Mouse (Mus musculus): ENCODE measurements around the gene Emilin1.

Gene Emilin1

GRCm38 (mm10) chr5:30925217-30925616 lies 12.0 kb downstream of the Emilin1 start:
- DNase-seq (ENCODE audit: low read depth, low spot score): no peak

GRCm38 (mm10) chr5:30926073-30926472 lies 12.9 kb downstream of the Emilin1 start:
- DNase-seq (ENCODE audit: low read depth, low spot score): no peak

- DNase-seq (ENCODE audit: low read depth, low spot score): no peak
These were observed 14.8 kb downstream of the Emilin1 start for GRCm38 (mm10) chr5:30927945-30928529.

- peak; percentile 60 for DNase-seq (ENCODE audit: low read depth, low spot score)
These were observed 16.9 kb downstream of the Emilin1 start for GRCm38 (mm10) chr5:30930121-30930520.

- DNase-seq (ENCODE audit: low read depth, low spot score): no peak
These were observed 17.6 kb downstream of the Emilin1 start for GRCm38 (mm10) chr5:30930846-30931245.

GRCm38 (mm10) chr5:30931378-30931777 lies 18.2 kb downstream of the Emilin1 start:
- no peak for DNase-seq (ENCODE audit: low read depth, low spot score)

GRCm38 (mm10) chr5:30933705-30934104 lies 20.5 kb downstream of the Emilin1 start:
- no peak for DNase-seq (ENCODE audit: low read depth, low spot score)

- no peak for DNase-seq (ENCODE audit: low read depth, low spot score)
These were observed 21.7 kb downstream of the Emilin1 start for GRCm38 (mm10) chr5:30934725-30935461.

GRCm38 (mm10) chr5:30943004-30943403 lies 29.8 kb downstream of the Emilin1 start:
- no peak for DNase-seq (ENCODE audit: low read depth, low spot score)

- no peak for DNase-seq (ENCODE audit: low read depth, low spot score)
These were observed 31.1 kb downstream of the Emilin1 start for GRCm38 (mm10) chr5:30944344-30944743.

GRCm38 (mm10) chr5:30944956-30945781 lies 32.0 kb downstream of the Emilin1 start, which contains the start of gene Cgref1:
Cgref1 (minus strand) TSS chr5:30945591.
- DNase-seq (ENCODE audit: low read depth, low spot score): peak; percentile 42

GRCm38 (mm10) chr5:30948620-30949019 lies 35.4 kb downstream of the Emilin1 start:
- no peak for DNase-seq (ENCODE audit: low read depth, low spot score)

GRCm38 (mm10) chr5:30949654-30950326 lies 36.6 kb downstream of the Emilin1 start:
- DNase-seq (ENCODE audit: low read depth, low spot score): peak; percentile 90

GRCm38 (mm10) chr5:30950451-30950850 lies 37.2 kb downstream of the Emilin1 start:
- no peak for DNase-seq (ENCODE audit: low read depth, low spot score)

- DNase-seq (ENCODE audit: low read depth, low spot score): no peak
These were observed 37.7 kb downstream of the Emilin1 start for GRCm38 (mm10) chr5:30950922-30951321.

- DNase-seq (ENCODE audit: low read depth, low spot score): no peak
These were observed 38.5 kb downstream of the Emilin1 start for GRCm38 (mm10) chr5:30951706-30952105.

GRCm38 (mm10) chr5:30952551-30952950 lies 39.3 kb downstream of the Emilin1 start:
- no peak for DNase-seq (ENCODE audit: low read depth, low spot score)

GRCm38 (mm10) chr5:30954065-30954464 lies 40.9 kb downstream of the Emilin1 start:
- no peak for DNase-seq (ENCODE audit: low read depth, low spot score)

GRCm38 (mm10) chr5:30954556-30954955 lies 41.4 kb downstream of the Emilin1 start:
- DNase-seq (ENCODE audit: low read depth, low spot score): no peak

- DNase-seq (ENCODE audit: low read depth, low spot score): no peak
These were observed 42.5 kb downstream of the Emilin1 start for GRCm38 (mm10) chr5:30955751-30956150.

GRCm38 (mm10) chr5:30957891-30958290 lies 44.7 kb downstream of the Emilin1 start:
- no peak for DNase-seq (ENCODE audit: low read depth, low spot score)

All from mesoderm, embryonic 11.5 days (tissue).